In the genomic region with DNA sequence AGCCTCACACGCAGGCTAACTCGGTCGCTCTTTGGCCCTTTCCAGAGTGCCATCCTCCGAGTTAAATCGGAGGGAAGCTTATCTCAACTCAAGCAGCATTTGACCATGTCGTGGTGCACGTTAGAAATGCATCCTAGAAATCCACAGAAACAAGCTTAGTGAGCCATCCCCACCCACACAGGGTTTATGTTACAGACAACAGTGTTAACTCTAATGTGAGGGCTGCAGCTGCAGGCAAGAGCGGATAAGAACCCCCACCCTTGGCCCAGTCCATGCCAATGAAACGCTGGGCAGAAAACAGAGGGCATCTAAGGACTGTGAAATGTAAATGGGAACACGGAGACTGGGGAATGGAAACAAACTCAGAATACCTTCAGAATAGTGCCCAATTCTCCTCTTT, we compare ENCODE assay signal across 17 mouse cellular contexts.
DNase-seq lines count a peak whose midpoint lies in the region; ATAC-seq and TF ChIP-seq lines count a peak whose summit lies in the region.
"Had no signal": no experiment of that assay in that cellular context is flagged by ENCODE, and none has a peak within 500 bp of the region (broad histone marks: within the 10 kb centered on the region; RNA-seq: fewer than 3 reads in every experiment).

No protein-coding gene starts in this region.

- H3K36me3 ChIP-seq in forebrain, embryonic 16.5 days (ENCODE audit: control insufficient read depth, insufficient read depth), result no peaks in the 10 kb centered on the region
- no peaks in the 10 kb centered on the region for H3K36me3 ChIP-seq in forebrain, embryonic 14.5 days (ENCODE audit: control insufficient read depth, insufficient read depth, low read length)
- no peaks in the 10 kb centered on the region for H3K36me3 ChIP-seq in embryonic facial prominence, embryonic 15.5 days
- no peaks in the 10 kb centered on the region for H3K36me3 ChIP-seq in small intestine, adult 2 months (ENCODE audit: control insufficient read depth, insufficient read depth, low read length)
- no peaks in the 10 kb centered on the region for H3K36me3 ChIP-seq in neural tube, embryonic 15.5 days
- H3K36me3 ChIP-seq: liver, embryonic 12.5 days; midbrain, embryonic 13.5 days had no signal

- TF ChIP-seq CTCF in left cerebral cortex, adult 2 months (IDR thresholded peaks at IDR 0.05), result no peak
- no peak for TF ChIP-seq CTCF in small intestine, adult 2 months (IDR thresholded peaks at IDR 0.05; ENCODE audit: extremely low read depth, insufficient read length, insufficient replicate concordance, low read depth, low read length)

- no peak overlapping the region for H3K4me3 ChIP-seq in forebrain, embryonic 16.5 days (replicated peaks; ENCODE audit: low read length)
- H3K4me3 ChIP-seq in forebrain, embryonic 14.5 days (ENCODE audit: low read depth, low read length), result no peak overlapping the region
- H3K4me3 ChIP-seq in left cerebral cortex, adult 2 months, result peak overlapping the region; percentile 18; the same call in 1 of the 2 replicates
- H3K4me3 ChIP-seq in embryonic facial prominence, embryonic 15.5 days (replicated peaks), result no peak overlapping the region
- H3K4me3 ChIP-seq in small intestine, adult 2 months (ENCODE audit: low read depth, low read length), result no peak overlapping the region
- no peak overlapping the region for H3K4me3 ChIP-seq in neural tube, embryonic 15.5 days (replicated peaks)
- H3K4me3 ChIP-seq: liver, embryonic 12.5 days; midbrain, embryonic 13.5 days had no signal

- no peak for ATAC-seq in forebrain, embryonic 16.5 days
- no peak for ATAC-seq in forebrain, embryonic 14.5 days
- 0 out of 2 replicates have a peak, but pooled peaks have one; percentile 29 for ATAC-seq in embryonic facial prominence, embryonic 15.5 days (ENCODE audit: insufficient number of reproducible peaks, low FRiP score, low TSS enrichment, low read depth)
- ATAC-seq in neural tube, embryonic 15.5 days (ENCODE audit: low FRiP score), result no peak
- ATAC-seq: liver, embryonic 12.5 days; midbrain, embryonic 13.5 days had no signal

- no peaks in the 10 kb centered on the region for H3K27me3 ChIP-seq in forebrain, embryonic 16.5 days (replicated peaks; ENCODE audit: control insufficient read depth, insufficient read depth, low read length)
- no peaks in the 10 kb centered on the region for H3K27me3 ChIP-seq in forebrain, embryonic 14.5 days (replicated peaks; ENCODE audit: control insufficient read depth, insufficient read depth, low read length)
- no peaks in the 10 kb centered on the region for H3K27me3 ChIP-seq in embryonic facial prominence, embryonic 15.5 days
- H3K27me3 ChIP-seq in small intestine, adult 2 months (ENCODE audit: control insufficient read depth, insufficient read depth, low read length), result no peaks in the 10 kb centered on the region
- no peaks in the 10 kb centered on the region for H3K27me3 ChIP-seq in neural tube, embryonic 15.5 days (replicated peaks)
- H3K27me3 ChIP-seq: liver, embryonic 12.5 days; midbrain, embryonic 13.5 days had no signal

- DNase-seq in forebrain, embryonic 14.5 days (ENCODE audit: low spot score), result no peak
- DNase-seq in left cerebral cortex, adult 2 months (ENCODE audit: extremely low spot score in 1 of 2, low spot score in 2 of 2), result no peak
- DNase-seq in left cerebral cortex, adult 18-20 months (ENCODE audit: low spot score in 2 of 2), result no peak
- DNase-seq in gastrocnemius, postnatal 25 days, result no peak
- DNase-seq: cerebellum, adult 11-12 months; gastrocnemius, postnatal 14 days; kidney, adult 11 months; kidney, postnatal 36 days; left cerebral cortex, postnatal 4 days; thymus, adult 18-20 months had no signal

- intact Hi-C loops in left cerebral cortex, adult 2 months (cut with DNase I), result loop anchor here (5.0 kb wide), 1 partner anchor 157 kb away; no protein-coding TSS in a partner anchor

- no peak overlapping the region for H3K4me2 ChIP-seq in forebrain, embryonic 16.5 days (ENCODE audit: low read length)
- no peak overlapping the region for H3K4me2 ChIP-seq in forebrain, embryonic 14.5 days (ENCODE audit: low read length)
- H3K4me2 ChIP-seq in embryonic facial prominence, embryonic 15.5 days (replicated peaks), result no peak overlapping the region
- no peak overlapping the region for H3K4me2 ChIP-seq in neural tube, embryonic 15.5 days
- H3K4me2 ChIP-seq: liver, embryonic 12.5 days; midbrain, embryonic 13.5 days had no signal

- no peaks in the 10 kb centered on the region for H3K9me3 ChIP-seq in forebrain, embryonic 16.5 days (ENCODE audit: control insufficient read depth, low read length)
- no peaks in the 10 kb centered on the region for H3K9me3 ChIP-seq in forebrain, embryonic 14.5 days (replicated peaks; ENCODE audit: control insufficient read depth, low read length)
- H3K9me3 ChIP-seq in embryonic facial prominence, embryonic 15.5 days (replicated peaks), result no peaks in the 10 kb centered on the region
- no peaks in the 10 kb centered on the region for H3K9me3 ChIP-seq in neural tube, embryonic 15.5 days (replicated peaks)
- H3K9me3 ChIP-seq: liver, embryonic 12.5 days; midbrain, embryonic 13.5 days had no signal

- H3K27ac ChIP-seq in forebrain, embryonic 16.5 days (ENCODE audit: low read length), result peak overlapping the region; percentile 23; the same call in 1 of the 2 replicates
- H3K27ac ChIP-seq in forebrain, embryonic 14.5 days (ENCODE audit: low read depth, low read length), result no peak overlapping the region
- peak overlapping the region; percentile 60 for H3K27ac ChIP-seq in left cerebral cortex, adult 2 months
- H3K27ac ChIP-seq in embryonic facial prominence, embryonic 15.5 days (replicated peaks), result 0 out of 2 replicates have a peak overlapping the region, but pooled peaks have one; percentile 2
- 0 out of 2 replicates have a peak overlapping the region, but pooled peaks have one; percentile 11 for H3K27ac ChIP-seq in small intestine, adult 2 months (ENCODE audit: insufficient read depth, low read depth, low read length)
- no peak overlapping the region; the same call in 1 of the 2 replicates for H3K27ac ChIP-seq in neural tube, embryonic 15.5 days (replicated peaks)
- H3K27ac ChIP-seq: liver, embryonic 12.5 days; macrophage; midbrain, embryonic 13.5 days had no signal

- 64% methylated on average over 10 of the region's 10 CpGs for WGBS in forebrain, embryonic 16.5 days
- 81% methylated on average over 10 of the region's 10 CpGs for WGBS in forebrain, embryonic 14.5 days
- WGBS in embryonic facial prominence, embryonic 15.5 days, result 58% methylated on average over 10 of the region's 10 CpGs
- 58% methylated on average over 10 of the region's 10 CpGs for WGBS in small intestine, adult 2 months
- WGBS in neural tube, embryonic 15.5 days, result 82% methylated on average over 10 of the region's 10 CpGs

- H3K4me1 ChIP-seq in forebrain, embryonic 16.5 days (replicated peaks; ENCODE audit: control insufficient read depth, insufficient read depth, low read length), result peaks cover 6% of the 10 kb centered on the region
- H3K4me1 ChIP-seq in forebrain, embryonic 14.5 days (ENCODE audit: control insufficient read depth, insufficient read depth, low read length), result no peaks in the 10 kb centered on the region
- H3K4me1 ChIP-seq in embryonic facial prominence, embryonic 15.5 days, result 0 out of 2 replicates have a peak, but pooled peaks cover 5% of the 10 kb centered on the region
- H3K4me1 ChIP-seq in small intestine, adult 2 months (ENCODE audit: control insufficient read depth, insufficient read depth, insufficient read length, low read length), result no peaks in the 10 kb centered on the region
- peaks cover 4% of the 10 kb centered on the region; the same call in 1 of the 2 replicates for H3K4me1 ChIP-seq in neural tube, embryonic 15.5 days
- H3K4me1 ChIP-seq: liver, embryonic 12.5 days; midbrain, embryonic 13.5 days had no signal

- no peak for TF ChIP-seq POLR2A in small intestine, adult 2 months (IDR thresholded peaks at IDR 0.05; ENCODE audit: low read depth, low read length)

- no peak overlapping the region for H3K9ac ChIP-seq in forebrain, embryonic 16.5 days (replicated peaks; ENCODE audit: low read depth, low read length)
- no peak overlapping the region for H3K9ac ChIP-seq in forebrain, embryonic 14.5 days (ENCODE audit: low read length)
- no peak overlapping the region for H3K9ac ChIP-seq in embryonic facial prominence, embryonic 15.5 days
- H3K9ac ChIP-seq in neural tube, embryonic 15.5 days (replicated peaks), result no peak overlapping the region
- H3K9ac ChIP-seq: liver, embryonic 12.5 days; midbrain, embryonic 13.5 days had no signal

Comparison
In these comparisons a context has a peak if more than half of its experiments do, and no peak if none do; other contexts are left out.
1. H3K27ac ChIP-seq: peak in forebrain, embryonic 16.5 days (single experiment), left cerebral cortex, adult 2 months (single experiment), embryonic facial prominence, embryonic 15.5 days (single experiment) and small intestine, adult 2 months (single experiment); none in forebrain, embryonic 14.5 days (single experiment) and neural tube, embryonic 15.5 days (single experiment).